Mouse (Mus musculus) adrenal gland, postnatal 4 days (tissue): Measurements from ENCODE around the gene 4930524J08Rik. TPM values are rescaled to one million over a fixed set of nuclear protein-coding genes. Genes with fewer than 3 reads are reported as not detected.

Experiments used
- DNase-seq, 2 experiments: peaks; one replicate each; pipeline ENCODE4 v3.0.0; 2021 to 2022; ENCODE audit warnings: low spot score in 2 of 2, mixed read lengths in 2 of 2
- total RNA-seq, 2 experiments: library from RNA; stranded (reverse); gene quantifications; 2 replicates each; pipeline ENCODE4 v1.2.3; 2021

4930524J08Rik gene
- total RNA-seq, 2 experiments from 2014 or later = 4.1 to 6.4 TPM

- no peak for DNase-seq
These were observed 25.0 kb downstream of the 4930524J08Rik start for GRCm38 (mm10) chr5:100003895-100004294.

- no peak for DNase-seq
These were observed 26.6 kb downstream of the 4930524J08Rik start for GRCm38 (mm10) chr5:100005431-100005830.

DNA sequence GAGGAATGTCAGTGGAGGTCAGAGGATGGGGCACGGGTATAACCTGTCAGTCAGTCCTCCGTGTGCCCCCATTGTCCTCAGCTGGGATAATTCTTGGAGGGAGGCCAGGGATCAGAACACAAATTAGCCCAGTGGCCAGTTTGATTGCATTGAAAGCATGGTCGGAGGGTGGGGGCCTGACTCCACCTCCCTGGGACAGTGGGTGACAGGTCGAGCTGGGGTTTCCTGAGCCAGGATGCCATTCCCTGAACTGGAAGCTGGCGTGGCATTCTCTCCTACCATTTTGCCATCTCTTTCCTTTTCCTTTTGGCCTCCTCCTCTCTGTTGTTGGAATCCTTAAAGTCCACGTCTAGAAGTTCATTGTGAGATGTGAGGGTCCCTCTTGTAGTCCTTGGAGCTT lies 27.0 kb downstream of the 4930524J08Rik start:
- DNase-seq = no peak

- no peak for DNase-seq
These were observed 27.6 kb downstream of the 4930524J08Rik start for GRCm38 (mm10) chr5:100006324-100007039.

- no peak for DNase-seq
These were observed 28.1 kb downstream of the 4930524J08Rik start for GRCm38 (mm10) chr5:100007040-100007375.

DNA sequence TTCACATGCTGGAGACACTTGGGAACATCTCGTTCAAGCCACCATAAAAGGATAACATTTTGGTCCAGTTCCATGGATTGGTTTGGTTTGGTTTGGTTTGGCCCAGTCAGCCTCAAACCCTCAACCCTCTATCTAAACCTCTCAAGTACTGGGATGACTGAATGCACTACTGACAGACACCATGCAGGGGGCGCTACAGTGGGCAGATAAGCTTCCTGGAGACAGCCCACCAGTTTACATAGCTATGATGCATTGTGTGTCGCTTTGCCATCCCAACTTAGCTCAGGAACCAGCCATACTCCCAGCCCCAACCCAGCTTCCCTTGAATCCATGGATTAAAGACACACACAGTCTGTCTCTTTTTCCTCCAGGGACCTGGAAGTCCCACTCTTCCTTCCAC lies 29.6 kb downstream of the 4930524J08Rik start:
- DNase-seq = no peak

GRCm38 (mm10) chr5:100012599-100012998 lies 33.7 kb downstream of the 4930524J08Rik start:
- DNase-seq = no peak

DNA sequence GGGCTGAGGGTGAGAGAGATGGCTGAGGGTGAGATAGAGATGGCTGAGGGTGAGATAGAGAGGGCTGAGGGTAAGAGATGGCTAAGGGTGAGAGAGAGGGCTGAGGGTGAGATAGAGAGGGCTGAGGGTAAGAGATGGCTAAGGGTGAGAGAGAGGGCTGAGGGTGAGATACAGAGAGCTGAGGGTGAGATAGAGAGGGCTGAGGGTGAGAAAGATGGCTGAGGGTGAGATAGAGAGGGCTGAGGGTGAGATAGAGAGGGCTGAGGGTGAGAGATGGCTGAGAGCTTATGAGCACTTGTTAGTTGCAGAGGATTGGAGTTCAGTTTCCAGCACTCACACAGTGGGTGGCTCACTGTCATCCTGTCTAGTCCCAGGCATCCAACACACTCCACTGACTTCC lies 41.2 kb downstream of the 4930524J08Rik start:
- DNase-seq = no peak

DNA sequence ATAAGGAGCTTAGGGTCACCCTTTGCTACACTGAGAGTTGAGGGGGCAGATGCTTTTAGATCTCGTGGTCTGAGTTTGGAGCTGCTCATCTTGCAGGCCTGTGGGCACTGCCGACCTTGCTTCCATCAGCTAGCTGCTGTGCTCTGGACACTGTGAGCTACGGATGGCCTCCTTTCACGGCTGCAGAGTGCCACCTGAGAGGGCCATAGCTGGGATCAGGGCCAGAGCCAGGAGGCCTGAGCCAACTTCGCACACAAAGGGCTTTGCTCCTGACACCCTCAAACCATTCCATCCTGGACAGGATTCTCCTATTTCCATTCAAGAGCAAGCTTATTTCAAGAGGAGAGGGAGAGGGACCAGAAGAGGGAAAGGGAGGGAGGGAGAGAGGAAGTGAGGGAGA lies 45.5 kb downstream of the 4930524J08Rik start:
- no peak for DNase-seq

DNA sequence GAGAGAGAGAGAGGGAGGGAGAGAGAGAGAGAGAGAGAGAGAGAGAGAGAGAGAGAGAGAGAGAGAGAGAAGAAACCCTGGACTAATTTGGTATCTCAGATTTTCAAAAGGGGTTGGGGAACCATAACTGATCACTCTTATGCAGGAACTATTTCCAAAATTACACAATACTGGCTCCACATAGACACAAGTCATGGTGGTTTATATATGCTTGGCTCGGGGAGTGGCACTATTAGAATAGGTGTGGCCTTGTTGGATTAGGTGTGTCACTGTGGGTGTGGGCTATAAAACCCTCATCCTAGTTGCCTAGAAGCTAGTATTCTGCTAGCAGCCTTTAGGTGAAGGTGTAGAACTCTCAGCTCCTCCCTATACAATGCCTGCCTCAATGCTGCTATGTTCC lies 46.0 kb downstream of the 4930524J08Rik start:
- DNase-seq = no peak

Other genes starting within 250 kb of the 4930524J08Rik start
- gene Rasgef1b, start 250.0 kb upstream of the 4930524J08Rik start, total RNA-seq = 10 to 100 TPM in 1 of 2 experiments, 1 to 10 TPM in 1; 9.1 to 10.1 TPM
- gene Vamp9, start 72.8 kb upstream of the 4930524J08Rik start, total RNA-seq = 1 to 10 TPM in 1 of 2 experiments, under 1 TPM in 1; 0.59 to 1.4 TPM
- gene Hnrnpd, start 123 bp upstream of the 4930524J08Rik start, total RNA-seq = 100 to 1,000 TPM; 340 to 341 TPM
- gene Hnrnpdl, start 60.6 kb downstream of the 4930524J08Rik start, total RNA-seq = 100 to 1,000 TPM; 223 to 234 TPM
- 10 to 100 TPM; 41.5 to 42.1 TPM for gene Enoph1, start 60.9 kb downstream of the 4930524J08Rik start, total RNA-seq
- gene Tmem150c, start 180.7 kb downstream of the 4930524J08Rik start, total RNA-seq = 10 to 100 TPM; 26.9 to 28.7 TPM